Mouse (Mus musculus): ENCODE data around the gene Aadacl3. TPM values are rescaled to one million over a fixed set of nuclear protein-coding genes. Genes with fewer than 3 reads are reported as not detected.

The Aadacl3 gene
- polyA plus RNA-seq, 1 experiment: not detected

- Histone ChIP-seq H3K27me3 (ENCODE audit: control insufficient read depth, insufficient read depth, insufficient read length) (no peaks in the 10 kb centered on the region), H3K4me2 (ENCODE audit: low read depth) (no peak overlapping the region), H3K36me3 (ENCODE audit: control insufficient read depth, insufficient read depth) (no peaks in the 10 kb centered on the region), H3K4me3 (no peak overlapping the region), H3K79me2 (ENCODE audit: control insufficient read depth, insufficient read depth) (no peaks in the 10 kb centered on the region), H3ac (ENCODE audit: control insufficient read depth, insufficient read length) (no peak overlapping the region)
- TF ChIP-seq MAX (IDR thresholded peaks at IDR 0.05; ENCODE audit: low read depth) (no peak), MYOG (IDR thresholded peaks at IDR 0.05; ENCODE audit: control insufficient read depth in 1 of 3, insufficient read depth in 1 of 3, insufficient read length in 2 of 3, low read depth in 2 of 3) (no peak), POLR2AphosphoS2 (IDR thresholded peaks at IDR 0.05; ENCODE audit: insufficient read length, low read depth) (no peak), TCF12 (IDR thresholded peaks at IDR 0.05; ENCODE audit: insufficient read depth, poor library complexity, severe bottlenecking) (no peak), SRF (IDR thresholded peaks at IDR 0.05; ENCODE audit: control insufficient read depth, insufficient read length, low read depth) (no peak), USF1 (IDR thresholded peaks at IDR 0.05; ENCODE audit: low read depth) (no peak), CEBPB (IDR thresholded peaks at IDR 0.05; ENCODE audit: insufficient read depth, poor library complexity, severe bottlenecking) (no peak), TCF3 (IDR thresholded peaks at IDR 0.05; ENCODE audit: insufficient read length, low read depth) (no peak), MYOD1 (IDR thresholded peaks at IDR 0.05; ENCODE audit: control insufficient read depth in 1 of 3, insufficient read length in 2 of 3, low read depth in 2 of 3) (no peak), E2F4 (IDR thresholded peaks at IDR 0.05; ENCODE audit: insufficient read depth) (no peak), REST (IDR thresholded peaks at IDR 0.05; ENCODE audit: insufficient read depth, insufficient read length) (no peak)
Observed at GRCm38 (mm10) chr4:144465206-144465605, 1.6 kb upstream of the Aadacl3 start.

- Histone ChIP-seq H3ac (ENCODE audit: control insufficient read depth, insufficient read length) (no peak within 1 kb of the TSS), H3K79me2 (ENCODE audit: control insufficient read depth, insufficient read depth) (no peaks in the 10 kb centered on the region), H3K4me2 (ENCODE audit: low read depth) (no peak within 1 kb of the TSS), H3K36me3 (ENCODE audit: control insufficient read depth, insufficient read depth) (no peaks in the 10 kb centered on the region), H3K27me3 (ENCODE audit: control insufficient read depth, insufficient read depth, insufficient read length) (no peaks in the 10 kb centered on the region), H3K4me3 (no peak within 1 kb of the TSS)
- TF ChIP-seq REST (IDR thresholded peaks at IDR 0.05; ENCODE audit: insufficient read depth, insufficient read length) (no peak), MYOD1 (IDR thresholded peaks at IDR 0.05; ENCODE audit: control insufficient read depth in 1 of 3, insufficient read length in 2 of 3, low read depth in 2 of 3) (no peak), MYOG (IDR thresholded peaks at IDR 0.05; ENCODE audit: control insufficient read depth in 1 of 3, insufficient read depth in 1 of 3, insufficient read length in 2 of 3, low read depth in 2 of 3) (no peak), TCF12 (IDR thresholded peaks at IDR 0.05; ENCODE audit: insufficient read depth, poor library complexity, severe bottlenecking) (no peak), MAX (IDR thresholded peaks at IDR 0.05; ENCODE audit: low read depth) (no peak), TCF3 (IDR thresholded peaks at IDR 0.05; ENCODE audit: insufficient read length, low read depth) (no peak), POLR2A (IDR thresholded peaks at IDR 0.05; ENCODE audit: insufficient read length, low read depth) (no peak), CEBPB (IDR thresholded peaks at IDR 0.05; ENCODE audit: insufficient read depth, poor library complexity, severe bottlenecking) (no peak), USF1 (IDR thresholded peaks at IDR 0.05; ENCODE audit: low read depth) (no peak)
Observed at GRCm38 (mm10) chr4:144453217-144453616, 10.3 kb downstream of the Aadacl3 start, which contains the start of gene Gm9944. Gm9944 (minus strand) TSS chr4:144453317.

- Histone ChIP-seq H3K27me3 (ENCODE audit: control insufficient read depth, insufficient read depth, insufficient read length) (no peaks in the 10 kb centered on the region), H3K79me2 (ENCODE audit: control insufficient read depth, insufficient read depth) (no peaks in the 10 kb centered on the region), H3ac (ENCODE audit: control insufficient read depth, insufficient read length) (no peak overlapping the region), H3K36me3 (ENCODE audit: control insufficient read depth, insufficient read depth) (no peaks in the 10 kb centered on the region), H3K4me2 (ENCODE audit: low read depth) (no peak overlapping the region), H3K4me3 (no peak overlapping the region)
- no peak for TF ChIP-seq CEBPB (IDR thresholded peaks at IDR 0.05; ENCODE audit: insufficient read depth, poor library complexity, severe bottlenecking)
Observed at GRCm38 (mm10) chr4:144448546-144448945, 15.0 kb downstream of the Aadacl3 start.

GRCm38 (mm10) chr4:144441582-144441981 lies 22.0 kb downstream of the Aadacl3 start:
- no peak overlapping the region for H3K4me2 ChIP-seq (ENCODE audit: low read depth)
- H3K79me2 ChIP-seq (ENCODE audit: control insufficient read depth, insufficient read depth): no peaks in the 10 kb centered on the region
- H3ac ChIP-seq (ENCODE audit: control insufficient read depth, insufficient read length): no peak overlapping the region
- no peak overlapping the region for H3K4me3 ChIP-seq
- TF ChIP-seq MAX (IDR thresholded peaks at IDR 0.05; ENCODE audit: low read depth): no peak
- H3K27me3 ChIP-seq (ENCODE audit: control insufficient read depth, insufficient read depth, insufficient read length): no peaks in the 10 kb centered on the region
- no peaks in the 10 kb centered on the region for H3K36me3 ChIP-seq (ENCODE audit: control insufficient read depth, insufficient read depth)

GRCm38 (mm10) chr4:144441095-144441494 lies 22.5 kb downstream of the Aadacl3 start:
- H3K36me3 ChIP-seq (ENCODE audit: control insufficient read depth, insufficient read depth): no peaks in the 10 kb centered on the region
- H3K4me2 ChIP-seq (ENCODE audit: low read depth): no peak overlapping the region
- no peak for TF ChIP-seq POLR2A (IDR thresholded peaks at IDR 0.05; ENCODE audit: insufficient read length, low read depth)
- no peak for TF ChIP-seq E2F4 (IDR thresholded peaks at IDR 0.05; ENCODE audit: insufficient read depth)
- TF ChIP-seq TCF12 (IDR thresholded peaks at IDR 0.05; ENCODE audit: insufficient read depth, poor library complexity, severe bottlenecking): no peak
- no peak for TF ChIP-seq TCF3 (IDR thresholded peaks at IDR 0.05; ENCODE audit: insufficient read length, low read depth)
- TF ChIP-seq MYOG (IDR thresholded peaks at IDR 0.05; ENCODE audit: control insufficient read depth in 1 of 3, insufficient read depth in 1 of 3, insufficient read length in 2 of 3, low read depth in 2 of 3): no peak
- no peak for TF ChIP-seq MAX (IDR thresholded peaks at IDR 0.05; ENCODE audit: low read depth)
- TF ChIP-seq MYOD1 (IDR thresholded peaks at IDR 0.05; ENCODE audit: control insufficient read depth in 1 of 3, insufficient read length in 2 of 3, low read depth in 2 of 3): no peak
- no peak for TF ChIP-seq USF1 (IDR thresholded peaks at IDR 0.05; ENCODE audit: low read depth)
- no peak for TF ChIP-seq CEBPB (IDR thresholded peaks at IDR 0.05; ENCODE audit: insufficient read depth, poor library complexity, severe bottlenecking)
- no peak for TF ChIP-seq POLR2AphosphoS2 (IDR thresholded peaks at IDR 0.05; ENCODE audit: insufficient read length, low read depth)
- no peak for TF ChIP-seq SRF (IDR thresholded peaks at IDR 0.05; ENCODE audit: control insufficient read depth, insufficient read length, low read depth)
- no peak for TF ChIP-seq REST (IDR thresholded peaks at IDR 0.05; ENCODE audit: insufficient read depth, insufficient read length)
- H3ac ChIP-seq (ENCODE audit: control insufficient read depth, insufficient read length): no peak overlapping the region
- H3K4me3 ChIP-seq: no peak overlapping the region
- no peaks in the 10 kb centered on the region for H3K27me3 ChIP-seq (ENCODE audit: control insufficient read depth, insufficient read depth, insufficient read length)
- H3K79me2 ChIP-seq (ENCODE audit: control insufficient read depth, insufficient read depth): no peaks in the 10 kb centered on the region
